Comparison of ENCODE assay signal across 10 mouse cellular contexts in genomic region chr3:49752766-49753165, GRCm38 (mm10). TPM values are rescaled to one million over a fixed set of nuclear protein-coding genes. Genes with fewer than 3 reads are reported as not detected.
A peak's percentile ranks its signal among the peaks of the same experiment; 100 is the strongest.
DNase-seq lines count a peak whose midpoint lies in the region; ATAC-seq and TF ChIP-seq lines count a peak whose summit lies in the region.
"Had no signal": no experiment of that assay in that cellular context is flagged by ENCODE, and none has a peak within 500 bp of the region (broad histone marks: within the 10 kb centered on the region; RNA-seq: fewer than 3 reads in every experiment).

No protein-coding gene starts in this region.

- DNase-seq in heart, adult 9 months (ENCODE audit: low spot score in 2 of 2) = no peak
- DNase-seq in forebrain, postnatal 0 days = no peak
- DNase-seq in midbrain, embryonic 10.5 days (ENCODE audit: low spot score) = no peak
- no peak for DNase-seq in testis, postnatal 14 days (ENCODE audit: low spot score)
- DNase-seq in layer of hippocampus, adult 8-10 months (ENCODE audit: low spot score in 2 of 2) = no peak
- DNase-seq in urinary bladder, postnatal 10 days (ENCODE audit: low spot score) = no peak
- DNase-seq: layer of hippocampus, adult 9-11 months had no signal

- peaks cover 58% of the 10 kb centered on the region for H3K36me3 ChIP-seq in heart, embryonic 14.5 days (ENCODE audit: control insufficient read depth, insufficient read depth, low read length)
- H3K36me3 ChIP-seq in forebrain, postnatal 0 days (ENCODE audit: insufficient read depth) = peaks cover 6% of the 10 kb centered on the region
- H3K36me3 ChIP-seq in midbrain, embryonic 10.5 days = peaks cover 80% of the 10 kb centered on the region

- TF ChIP-seq CTCF in forebrain, postnatal 0 days (IDR thresholded peaks at IDR 0.05; ENCODE audit: low read depth) = no peak

- H3K4me1 ChIP-seq in heart, embryonic 14.5 days (ENCODE audit: control insufficient read depth in 2 of 2, insufficient read depth in 2 of 2, low read length in 2 of 2) = peaks cover 7 to 17% of the 10 kb centered on the region in 2 experiments
- no peaks in the 10 kb centered on the region for H3K4me1 ChIP-seq in brown adipose tissue, adult 24 weeks (ENCODE audit: control insufficient read depth, insufficient read depth, insufficient read length, low read length)
- peaks cover 12% of the 10 kb centered on the region for H3K4me1 ChIP-seq in forebrain, postnatal 0 days (ENCODE audit: insufficient read depth)
- H3K4me1 ChIP-seq in midbrain, embryonic 10.5 days = peaks cover 62% of the 10 kb centered on the region

- no peak overlapping the region for H3K27ac ChIP-seq in heart, embryonic 14.5 days (replicated peaks in 1 of 2; ENCODE audit: control insufficient read depth in 1 of 2, insufficient read depth in 1 of 2, low read depth in 2 of 2, low read length in 2 of 2)
- H3K27ac ChIP-seq in brown adipose tissue, adult 24 weeks (replicated peaks; ENCODE audit: low read depth, low read length) = no peak overlapping the region
- H3K27ac ChIP-seq in forebrain, postnatal 0 days (ENCODE audit: low read depth, low read length) = no peak overlapping the region
- H3K27ac ChIP-seq in midbrain, embryonic 10.5 days (replicated peaks) = no peak overlapping the region

- no peaks in the 10 kb centered on the region for H3K9me3 ChIP-seq in heart, embryonic 14.5 days (ENCODE audit: control insufficient read depth, low read length)
- no peaks in the 10 kb centered on the region for H3K9me3 ChIP-seq in forebrain, postnatal 0 days (ENCODE audit: low read length)
- H3K9me3 ChIP-seq in midbrain, embryonic 10.5 days (replicated peaks) = no peaks in the 10 kb centered on the region

- peak overlapping the region; percentile 72 for H3K4me2 ChIP-seq in heart, embryonic 14.5 days (ENCODE audit: low read length)
- peak overlapping the region; percentile 86 for H3K4me2 ChIP-seq in forebrain, postnatal 0 days (ENCODE audit: low read depth)

- H3K9ac ChIP-seq in heart, embryonic 14.5 days (ENCODE audit: low read length) = peak overlapping the region; percentile 27; the same call in 1 of the 2 replicates
- H3K9ac ChIP-seq in forebrain, postnatal 0 days = peak overlapping the region; percentile 26; the same call in 1 of the 2 replicates

- 75% methylated on average over 4 of the region's 4 CpGs for WGBS in heart, embryonic 14.5 days
- 51% methylated on average over 4 of the region's 4 CpGs for WGBS in forebrain, postnatal 0 days
- 83% methylated on average over 4 of the region's 4 CpGs for WGBS in midbrain, embryonic 10.5 days

- no peaks in the 10 kb centered on the region for H3K27me3 ChIP-seq in heart, embryonic 14.5 days (ENCODE audit: control insufficient read depth, insufficient read depth, low read length)
- no peaks in the 10 kb centered on the region for H3K27me3 ChIP-seq in forebrain, postnatal 0 days (ENCODE audit: insufficient read depth, low read length)
- H3K27me3 ChIP-seq in midbrain, embryonic 10.5 days (ENCODE audit: low read depth, poor library complexity, severe bottlenecking) = no peaks in the 10 kb centered on the region

- no peak for ATAC-seq in heart, embryonic 14.5 days (ENCODE audit: insufficient number of reproducible peaks, insufficient read depth, low FRiP score, low read depth)
- no peak for ATAC-seq in forebrain, postnatal 0 days

- H3K4me3 ChIP-seq in heart, embryonic 14.5 days (ENCODE audit: control insufficient read depth in 1 of 2, insufficient read depth in 1 of 2, low read depth in 1 of 2, low read length in 2 of 2) = peak overlapping the region in 1 of 2 experiments; percentile 78; a peak in 2 of 4 replicates
- H3K4me3 ChIP-seq in brown adipose tissue, adult 24 weeks (ENCODE audit: insufficient read depth, low read depth, low read length) = 0 out of 2 replicates have a peak overlapping the region, but pooled peaks have one; percentile 23
- peak overlapping the region; percentile 27 for H3K4me3 ChIP-seq in forebrain, postnatal 0 days (ENCODE audit: low read depth, low read length)
- peak overlapping the region; percentile 79 for H3K4me3 ChIP-seq in midbrain, embryonic 10.5 days

RNA-seq across cellular contexts. Expression of gene Pcdh18, which starts 4.4 kb away (rescaled TPM):
- 22.8 and 23.7 TPM in 2 replicates for polyA plus RNA-seq in heart, embryonic 14.5 days (2014; fragmentation: Nextera tagmentation; extraction: Ambion mirVana)
- polyA plus RNA-seq in brown adipose tissue, adult 24 weeks (2012; ENCODE audit: insufficient read depth, insufficient read length, missing spikeins) = 2.3 and 2.5 TPM in 2 replicates
- total RNA-seq in forebrain, postnatal 0 days (2014; rRNA removed) = 27.3 and 36.3 TPM in 2 replicates
- polyA plus RNA-seq in forebrain, postnatal 0 days (2015; fragmentation: Nextera tagmentation; extraction: Ambion mirVana) = 11.2 and 15.4 TPM in 2 replicates
- 59.1 and 71.5 TPM in 2 replicates for polyA plus RNA-seq in midbrain, embryonic 10.5 days (2016; fragmentation: Nextera tagmentation; extraction: Ambion mirVana)
- 1 to 10 TPM; 2.0 to 3.9 (median 3.0) TPM for total RNA-seq in layer of hippocampus, adult 8-10 months (2022)
- total RNA-seq: megakaryocyte progenitor cell, adult 5-6 weeks had no signal
